Mouse (Mus musculus): ENCODE measurements at regions not wholly inside any gene's neighbourhood (a gene's known extent, or its start where the extent isn't known, plus 50 kb on each side); places are given as distances from the start of the nearest gene placed in this dataset.

DNA sequence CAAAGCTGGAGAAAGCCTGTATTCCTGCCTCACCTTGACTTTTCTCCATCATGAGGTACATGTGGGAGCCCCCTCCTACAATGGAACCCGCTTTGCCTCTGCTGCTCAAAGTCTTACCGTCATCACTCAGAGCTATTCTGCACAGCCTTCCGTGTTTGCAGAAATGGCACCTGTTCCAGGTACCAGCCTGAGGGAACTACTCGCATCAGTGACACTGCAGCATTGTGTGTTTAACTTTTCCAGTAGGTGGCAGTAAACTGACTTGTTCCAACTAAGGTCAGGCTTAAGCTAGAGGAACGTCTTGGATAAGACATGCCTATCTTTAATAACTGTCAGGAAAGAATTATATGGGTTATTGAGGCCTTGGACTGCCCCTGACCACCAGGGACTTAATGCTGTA is 71.4 kb downstream of the Fam173b start:
- ATAC-seq (ENCODE audit: low FRiP score, low read depth) = no peak
- 40% methylated on average over 5 of the region's 5 CpGs for WGBS
- H3K36me3 ChIP-seq = no peaks in the 10 kb centered on the region
- 0 out of 2 replicates have a peak, but pooled peaks cover 3% of the 10 kb centered on the region for H3K27me3 ChIP-seq
- no peak overlapping the region for H3K9ac ChIP-seq
- H3K9me3 ChIP-seq = no peaks in the 10 kb centered on the region
- H3K4me2 ChIP-seq (replicated peaks) = no peak overlapping the region
- no peak overlapping the region for H3K27ac ChIP-seq
- H3K4me1 ChIP-seq = peaks cover 9% of the 10 kb centered on the region
- H3K4me3 ChIP-seq = no peak overlapping the region

DNA sequence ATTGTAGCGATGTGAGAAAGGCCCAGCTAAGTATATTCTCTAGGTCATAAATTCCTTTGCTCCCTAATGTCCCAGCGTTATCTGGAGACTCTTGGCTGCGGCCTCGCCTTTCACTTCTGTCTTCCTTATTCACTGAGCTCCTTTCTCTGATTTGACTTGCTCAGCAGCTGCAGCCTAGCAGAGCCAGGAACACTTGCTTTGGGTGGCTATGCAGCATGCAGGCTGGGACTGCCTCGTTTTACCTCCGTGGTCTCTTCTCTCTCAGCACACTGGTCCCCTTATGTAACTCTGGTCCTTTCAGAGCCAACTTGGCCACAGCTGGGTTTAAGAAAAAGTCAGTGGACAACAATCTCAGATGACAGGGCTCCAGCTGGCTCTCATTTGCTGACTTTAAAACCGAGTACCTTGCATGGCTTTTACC is 75.1 kb downstream of the Fam173b start:
- H3K4me3 ChIP-seq = no peak overlapping the region
- H3K4me2 ChIP-seq (replicated peaks) = no peak overlapping the region
- H3K36me3 ChIP-seq = no peaks in the 10 kb centered on the region
- no peak for ATAC-seq (ENCODE audit: low FRiP score, low read depth)
- H3K27ac ChIP-seq = no peak overlapping the region
- WGBS = 26% methylated on average over 7 of the region's 7 CpGs
- H3K9me3 ChIP-seq = no peaks in the 10 kb centered on the region
- no peak overlapping the region for H3K9ac ChIP-seq
- 0 out of 2 replicates have a peak, but pooled peaks cover 3% of the 10 kb centered on the region for H3K27me3 ChIP-seq
- H3K4me1 ChIP-seq = peaks cover 9% of the 10 kb centered on the region

DNA sequence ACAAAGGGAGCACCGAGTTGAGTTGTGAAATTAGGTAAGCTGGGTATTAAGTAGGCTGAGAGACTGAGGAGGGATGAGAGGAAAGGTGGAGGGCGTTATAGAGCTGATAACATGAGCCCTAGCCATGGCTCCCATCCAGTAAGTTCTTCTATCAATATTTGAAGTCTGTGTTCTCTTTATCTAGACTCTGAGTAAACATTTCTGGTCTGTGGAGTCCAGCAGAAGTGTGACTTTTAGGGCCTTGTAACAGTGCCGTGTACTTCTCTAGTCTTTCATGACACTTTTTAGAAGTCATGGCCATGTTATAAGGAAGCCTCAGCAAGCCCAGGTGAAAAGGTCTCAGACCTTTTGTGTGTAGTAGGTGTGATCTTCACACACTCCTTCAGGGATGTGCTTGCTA is 91.5 kb downstream of the Fam173b start:
- Histone ChIP-seq H3K9me3 (0 out of 2 replicates have a peak, but pooled peaks cover 2% of the 10 kb centered on the region), H3K36me3 (no peaks in the 10 kb centered on the region), H3K9ac (no peak overlapping the region), H3K4me2 (replicated peaks) (no peak overlapping the region), H3K27me3 (no peaks in the 10 kb centered on the region), H3K4me1 (peaks cover 12% of the 10 kb centered on the region), H3K27ac (no peak overlapping the region), H3K4me3 (no peak overlapping the region)
- no peak for ATAC-seq (ENCODE audit: low FRiP score, low read depth)
- 76% methylated on average over 3 of the region's 3 CpGs for WGBS

DNA sequence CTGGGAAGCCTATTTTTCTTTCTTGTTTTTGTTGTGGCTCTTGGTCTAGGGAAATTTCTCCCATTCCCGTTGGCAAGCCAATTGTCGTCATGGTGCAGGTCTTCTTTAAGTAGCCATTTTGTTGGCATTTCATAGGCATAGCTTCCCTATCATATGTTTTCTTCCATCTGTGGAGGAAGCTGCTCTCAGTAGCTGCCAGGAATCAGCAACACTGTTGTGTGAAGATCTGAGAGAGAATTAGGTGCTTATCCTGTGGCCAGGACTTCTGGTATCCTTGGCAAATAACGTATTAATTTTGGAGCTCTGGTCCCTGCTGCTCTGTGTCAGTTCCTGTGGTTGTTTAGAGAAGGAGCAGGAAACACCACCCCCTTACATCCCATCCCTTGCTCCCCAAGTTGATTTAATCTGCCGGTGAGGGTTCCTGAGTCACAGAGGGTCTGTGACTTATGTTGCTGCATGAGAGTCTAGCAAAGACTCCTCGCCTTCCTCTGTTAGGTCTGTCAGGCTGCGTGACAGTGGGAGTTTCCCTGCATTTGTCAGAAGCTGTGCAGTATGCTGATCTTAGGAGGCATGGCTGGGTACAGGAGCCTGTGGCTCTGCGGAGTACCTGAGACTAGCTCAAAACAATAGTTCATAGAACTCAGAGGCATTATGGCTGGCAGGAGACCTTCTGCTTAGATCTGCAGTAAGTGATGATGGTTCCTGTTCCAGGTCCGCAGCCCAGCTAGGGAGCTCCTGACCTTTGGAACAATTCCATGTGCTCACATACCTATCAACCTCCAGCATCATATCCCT is 93.4 kb downstream of the Fam173b start:
- Histone ChIP-seq H3K27ac (no peak overlapping the region), H3K36me3 (no peaks in the 10 kb centered on the region), H3K27me3 (no peaks in the 10 kb centered on the region), H3K9ac (no peak overlapping the region), H3K4me2 (replicated peaks) (no peak overlapping the region), H3K4me3 (no peak overlapping the region), H3K4me1 (peaks cover 11% of the 10 kb centered on the region), H3K9me3 (no peaks in the 10 kb centered on the region)
- WGBS = 88% methylated on average over 8 of the region's 8 CpGs
- ATAC-seq (ENCODE audit: low FRiP score, low read depth) = no peak

DNA sequence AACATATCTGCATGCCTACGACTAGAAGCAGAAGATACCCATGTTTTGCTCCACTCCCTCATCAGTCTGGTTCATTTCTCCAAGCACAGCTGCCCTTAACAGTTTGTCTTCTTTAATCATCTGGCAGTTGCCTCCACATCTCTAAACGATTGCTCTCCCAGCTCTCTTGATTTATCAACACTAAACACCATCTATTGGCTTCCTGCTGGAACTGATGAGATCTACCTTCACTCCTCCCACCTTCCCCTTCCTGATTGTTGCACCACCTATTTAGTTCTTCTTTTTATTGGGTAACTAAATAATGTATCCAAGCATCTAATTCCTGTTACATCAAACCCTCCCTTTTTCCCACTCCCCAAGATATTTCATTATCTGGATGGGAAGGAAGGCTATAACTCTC is 101.7 kb downstream of the Fam173b start:
- no peaks in the 10 kb centered on the region for H3K27me3 ChIP-seq
- H3K27ac ChIP-seq = no peak overlapping the region
- no peak for ATAC-seq (ENCODE audit: low FRiP score, low read depth)
- no peak overlapping the region for H3K4me2 ChIP-seq (replicated peaks)
- H3K9me3 ChIP-seq = no peaks in the 10 kb centered on the region
- H3K4me3 ChIP-seq = no peak overlapping the region
- 81% methylated on average over 2 of the region's 2 CpGs for WGBS
- no peaks in the 10 kb centered on the region for H3K4me1 ChIP-seq
- H3K36me3 ChIP-seq = no peaks in the 10 kb centered on the region
- H3K9ac ChIP-seq = no peak overlapping the region

DNA sequence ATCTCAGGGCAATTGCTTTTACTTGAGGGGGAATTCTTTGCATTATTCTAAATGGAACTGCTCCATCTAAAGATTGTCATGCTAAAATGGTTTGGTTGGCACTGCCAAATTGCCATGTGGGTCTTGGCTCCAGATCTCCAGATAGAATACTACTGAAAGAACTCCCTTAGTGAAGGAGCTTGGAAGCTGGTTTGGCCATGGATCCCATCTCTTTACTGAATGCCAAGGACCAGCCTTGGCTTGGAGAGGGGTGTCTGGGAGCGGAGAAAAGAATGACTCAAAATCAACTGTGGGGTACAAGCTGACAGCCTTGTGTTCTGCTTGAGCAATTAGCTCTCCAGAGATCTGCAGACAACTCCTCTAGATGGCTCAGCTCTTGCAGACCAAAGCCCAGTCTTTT is 105.8 kb downstream of the Fam173b start:
- Histone ChIP-seq H3K27ac (no peak overlapping the region), H3K4me2 (replicated peaks) (no peak overlapping the region), H3K4me3 (no peak overlapping the region), H3K4me1 (no peaks in the 10 kb centered on the region), H3K9me3 (no peaks in the 10 kb centered on the region), H3K36me3 (no peaks in the 10 kb centered on the region), H3K9ac (no peak overlapping the region), H3K27me3 (no peaks in the 10 kb centered on the region)
- 95% methylated on average over 1 of the region's 1 CpGs for WGBS
- ATAC-seq (ENCODE audit: low FRiP score, low read depth) = no peak

DNA sequence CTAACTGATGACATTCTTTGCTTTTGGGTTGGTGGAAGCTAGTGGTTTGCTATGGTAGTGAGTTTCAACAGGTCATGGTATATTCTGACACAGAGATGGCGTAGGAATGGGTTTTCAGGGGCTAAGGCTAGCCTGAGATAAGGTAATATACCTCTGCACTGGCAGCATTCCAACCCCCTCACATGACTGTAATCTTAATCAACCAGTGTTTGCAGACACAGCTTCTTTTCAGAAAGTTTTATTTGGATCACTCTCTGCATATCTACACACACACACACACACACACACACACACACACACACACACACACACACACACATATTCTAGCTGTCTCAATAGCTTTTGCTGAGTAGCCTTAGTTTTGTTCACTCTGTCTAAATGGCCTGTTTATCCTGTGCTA is 119.4 kb downstream of the Fam173b start:
- Histone ChIP-seq H3K27me3 (no peaks in the 10 kb centered on the region), H3K4me2 (replicated peaks) (no peak overlapping the region), H3K4me1 (no peaks in the 10 kb centered on the region), H3K36me3 (no peaks in the 10 kb centered on the region), H3K4me3 (no peak overlapping the region), H3K27ac (no peak overlapping the region), H3K9me3 (no peaks in the 10 kb centered on the region), H3K9ac (no peak overlapping the region)
- no peak for ATAC-seq (ENCODE audit: low FRiP score, low read depth)
- WGBS = 84% methylated on average over 1 of the region's 1 CpGs

DNA sequence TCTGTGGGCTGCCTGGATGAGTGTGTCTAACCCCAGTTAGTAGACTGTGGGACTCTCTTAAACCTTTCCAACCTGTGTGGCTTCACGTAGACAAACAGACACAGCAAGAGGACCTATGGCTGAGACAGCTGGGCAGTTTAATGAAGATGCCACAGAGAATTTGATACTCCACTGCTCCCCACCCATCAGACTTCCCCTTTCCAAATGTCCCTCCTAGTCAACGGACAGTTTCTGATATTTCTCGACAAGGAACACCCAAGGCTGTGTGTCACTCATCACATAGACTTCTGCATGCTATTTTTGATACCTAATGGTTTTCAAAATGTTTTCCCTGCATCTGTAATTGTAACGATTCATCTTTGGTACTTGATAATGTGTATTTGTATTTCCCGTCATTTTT is 120.8 kb downstream of the Fam173b start:
- Histone ChIP-seq H3K4me3 (no peak overlapping the region), H3K27ac (no peak overlapping the region), H3K9me3 (no peaks in the 10 kb centered on the region), H3K36me3 (no peaks in the 10 kb centered on the region), H3K27me3 (no peaks in the 10 kb centered on the region), H3K4me2 (replicated peaks) (no peak overlapping the region), H3K4me1 (no peaks in the 10 kb centered on the region), H3K9ac (no peak overlapping the region)
- 88% methylated on average over 5 of the region's 5 CpGs for WGBS
- ATAC-seq (ENCODE audit: low FRiP score, low read depth) = no peak

DNA sequence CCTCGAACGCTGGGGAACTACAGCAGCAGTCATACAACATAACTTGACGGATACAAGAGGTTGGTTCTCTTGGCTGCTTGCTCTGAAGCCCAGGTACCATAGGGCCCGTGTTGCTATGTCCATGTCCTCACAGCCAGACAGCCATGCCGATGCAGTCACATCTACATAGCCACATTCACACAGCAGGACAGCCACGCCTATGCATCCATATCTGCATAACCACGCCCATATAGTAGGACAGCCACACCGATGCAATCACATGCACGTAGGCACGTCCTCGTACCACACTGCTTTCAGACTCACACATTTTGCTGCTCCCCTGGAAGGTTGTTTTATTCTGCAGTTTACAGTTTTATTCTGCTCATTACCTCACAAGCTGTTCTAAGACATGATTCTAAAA is 122.6 kb downstream of the Fam173b start:
- Histone ChIP-seq H3K4me1 (no peaks in the 10 kb centered on the region), H3K9ac (no peak overlapping the region), H3K27me3 (no peaks in the 10 kb centered on the region), H3K4me3 (no peak overlapping the region), H3K9me3 (no peaks in the 10 kb centered on the region), H3K36me3 (no peaks in the 10 kb centered on the region), H3K4me2 (replicated peaks) (no peak overlapping the region), H3K27ac (no peak overlapping the region)
- 64% methylated on average over 11 of the region's 11 CpGs for WGBS
- no peak for ATAC-seq (ENCODE audit: low FRiP score, low read depth)

DNA sequence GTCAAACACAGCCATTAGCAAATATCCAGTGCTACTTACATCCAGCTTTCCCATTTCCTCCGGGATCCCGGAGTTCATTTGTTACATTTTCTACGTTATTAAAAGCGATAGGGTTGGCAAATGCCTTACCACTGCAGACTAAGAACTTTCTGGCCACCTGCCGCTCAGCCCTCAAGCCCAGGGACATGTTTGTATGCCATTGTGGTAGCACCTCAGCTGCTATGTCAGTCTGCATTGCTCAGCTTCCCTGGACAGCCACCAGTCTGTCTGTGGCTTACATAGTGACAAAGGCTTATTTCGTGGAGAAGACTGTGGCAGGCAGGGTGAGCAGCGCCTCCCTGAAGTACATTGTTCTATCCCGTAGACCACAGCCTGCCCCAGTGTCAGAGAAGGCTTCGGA is 127.5 kb downstream of the Fam173b start:
- H3K27me3 ChIP-seq = no peaks in the 10 kb centered on the region
- H3K9me3 ChIP-seq = no peaks in the 10 kb centered on the region
- H3K4me3 ChIP-seq = no peak overlapping the region
- WGBS = 86% methylated on average over 9 of the region's 9 CpGs
- no peaks in the 10 kb centered on the region for H3K36me3 ChIP-seq
- peaks cover 11% of the 10 kb centered on the region for H3K4me1 ChIP-seq
- no peak overlapping the region for H3K9ac ChIP-seq
- no peak overlapping the region for H3K27ac ChIP-seq
- no peak overlapping the region for H3K4me2 ChIP-seq (replicated peaks)
- ATAC-seq (ENCODE audit: low FRiP score, low read depth) = no peak

DNA sequence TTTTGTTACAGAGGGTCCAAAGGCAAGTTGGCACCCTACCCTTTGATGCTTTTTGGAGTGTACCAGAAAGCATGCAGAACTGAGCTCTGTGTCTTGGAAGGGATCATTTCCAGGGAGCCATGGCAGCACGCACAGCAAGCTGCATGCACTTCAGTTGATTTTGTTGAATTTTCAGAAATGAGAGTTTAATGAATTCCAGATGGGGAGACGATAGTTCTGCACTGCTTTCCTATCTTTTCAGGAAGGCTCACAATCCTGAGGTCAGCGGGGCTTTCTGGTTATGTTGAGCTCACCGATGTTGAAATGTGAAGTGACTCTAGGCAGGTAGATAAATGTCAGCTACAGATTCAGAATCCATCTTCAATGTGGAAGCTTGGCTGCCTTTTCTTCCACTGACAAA is 140.0 kb downstream of the Fam173b start:
- no peak for ATAC-seq (ENCODE audit: low FRiP score, low read depth)
- no peaks in the 10 kb centered on the region for H3K27me3 ChIP-seq
- no peak overlapping the region for H3K9ac ChIP-seq
- 0 out of 2 replicates have a peak, but pooled peaks cover 6% of the 10 kb centered on the region for H3K4me1 ChIP-seq
- 28% methylated on average over 4 of the region's 4 CpGs for WGBS
- H3K4me2 ChIP-seq (replicated peaks) = no peak overlapping the region
- H3K36me3 ChIP-seq = no peaks in the 10 kb centered on the region
- no peaks in the 10 kb centered on the region for H3K9me3 ChIP-seq
- no peak overlapping the region for H3K27ac ChIP-seq
- H3K4me3 ChIP-seq = no peak overlapping the region

DNA sequence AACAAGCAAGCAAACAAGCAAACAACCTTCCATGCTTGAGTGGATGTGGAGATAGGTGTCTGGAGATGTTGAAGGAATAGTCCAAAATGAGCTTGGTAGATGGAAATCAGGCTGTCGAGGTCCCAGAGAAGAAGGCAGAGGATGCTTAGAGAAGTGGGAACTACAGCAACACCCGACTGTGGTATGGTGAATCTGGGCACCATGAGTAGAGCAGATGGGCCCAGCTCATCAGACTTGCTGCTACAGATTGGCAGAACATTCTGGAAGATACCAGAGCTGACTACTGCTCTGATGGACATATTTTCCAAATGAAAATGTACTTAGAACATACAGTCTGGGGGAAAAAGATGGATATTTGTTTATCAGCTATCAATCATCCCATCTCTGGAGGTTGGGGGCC is 142.9 kb downstream of the Fam173b start:
- Histone ChIP-seq H3K9me3 (no peaks in the 10 kb centered on the region), H3K4me1 (0 out of 2 replicates have a peak, but pooled peaks cover 6% of the 10 kb centered on the region), H3K9ac (no peak overlapping the region), H3K36me3 (no peaks in the 10 kb centered on the region), H3K27ac (no peak overlapping the region), H3K27me3 (no peaks in the 10 kb centered on the region), H3K4me3 (no peak overlapping the region), H3K4me2 (replicated peaks) (no peak overlapping the region)
- ATAC-seq (ENCODE audit: low FRiP score, low read depth) = no peak
- WGBS = 89% methylated on average over 2 of the region's 2 CpGs

DNA sequence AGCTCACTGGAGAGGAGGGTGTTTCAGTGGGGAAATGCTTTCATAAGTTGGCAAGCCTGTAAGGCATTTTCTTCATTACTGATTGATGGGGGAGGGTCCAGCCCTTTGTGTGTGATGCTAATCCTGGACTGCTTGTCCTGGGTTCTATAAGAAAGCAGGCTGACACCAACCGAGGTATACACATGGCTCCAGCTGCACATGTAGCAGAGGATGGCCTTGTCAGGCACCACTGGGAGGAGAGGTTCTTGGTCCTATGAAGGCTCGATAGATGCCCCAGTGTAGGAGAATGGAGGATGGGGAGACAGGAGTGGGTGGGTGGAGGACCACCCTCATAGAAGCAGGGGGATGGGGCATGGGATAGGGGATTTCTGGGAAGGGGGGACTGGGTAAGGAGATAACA is 151.0 kb downstream of the Fam173b start:
- ATAC-seq (ENCODE audit: low FRiP score, low read depth) = no peak
- WGBS = 70% methylated on average over 2 of the region's 2 CpGs

More for the DNA sequence above, 151.0 kb downstream of the Fam173b start:
- H3K4me2 ChIP-seq (replicated peaks) = no peak overlapping the region
- no peaks in the 10 kb centered on the region for H3K27me3 ChIP-seq
- H3K4me1 ChIP-seq = no peaks in the 10 kb centered on the region
- no peaks in the 10 kb centered on the region for H3K9me3 ChIP-seq
- H3K27ac ChIP-seq = no peak overlapping the region
- H3K36me3 ChIP-seq = no peaks in the 10 kb centered on the region
- H3K4me3 ChIP-seq = no peak overlapping the region
- no peak overlapping the region for H3K9ac ChIP-seq

Data from limb, embryonic 13.5 days (tissue).